Mouse (Mus musculus) ES-E14 (cell line): Measurements from ENCODE around the gene Calcr. TPM values are rescaled to one million over a fixed set of nuclear protein-coding genes. Genes with fewer than 3 reads are reported as not detected.

Source experiments
- DNase-seq: peaks from one replicate; pipeline ENCODE4 v3.0.0-alpha.2; 2013; ENCODE audit warnings: low read depth, low spot score
- H3K27ac ChIP-seq: 2 replicates; pipeline ENCODE4 v1.5.1; 2012; ENCODE audit warnings: low read depth, mild to moderate bottlenecking, low read length, moderate library complexity, mixed read lengths; ENCODE audit not compliant: poor library complexity, insufficient read depth, severe bottlenecking
- H3K36me3 ChIP-seq: 2 replicates; pipeline ENCODE4 v1.6.1; 2012; ENCODE audit warnings: mild to moderate bottlenecking, low read length, moderate library complexity, mixed read lengths; ENCODE audit not compliant: control insufficient read depth, poor library complexity, insufficient read depth, severe bottlenecking
- H3K4me1 ChIP-seq, 2 experiments: fragments of 150-350 bp in 1 of 2; sonication (generic) in 1 of 2; 2 replicates each; pipeline ENCODE4 v1.6.1; 2012; ENCODE audit warnings: low read length in 2 of 2, mild to moderate bottlenecking in 1 of 2, mixed read lengths in 1 of 2; ENCODE audit not compliant: control insufficient read depth in 2 of 2, insufficient read depth in 2 of 2, poor library complexity in 1 of 2
- H3K4me3 ChIP-seq, 2 experiments: fragments of 150-350 bp in 1 of 2; sonication (generic) in 1 of 2; 2 replicates each; pipeline ENCODE4 v1.5.1; 2012; ENCODE audit warnings: low read length in 2 of 2, low read depth in 1 of 2, mild to moderate bottlenecking in 1 of 2, mixed read lengths in 1 of 2; ENCODE audit not compliant: insufficient read depth in 1 of 2, poor library complexity in 1 of 2, severe bottlenecking in 1 of 2
- H3K9ac ChIP-seq: 2 replicates; pipeline ENCODE4 v1.6.1; 2012; ENCODE audit warnings: low read depth, mild to moderate bottlenecking, low read length, mixed read lengths; ENCODE audit not compliant: poor library complexity, insufficient read depth, severe bottlenecking
- H3K9me3 ChIP-seq: fragments of 150-350 bp; sonication (generic); 2 replicates; pipeline ENCODE4 v1.6.1; 2012; ENCODE audit warnings: low read depth, mild to moderate bottlenecking, low read length; ENCODE audit not compliant: control insufficient read depth, insufficient read depth
- CHD2 ChIP-seq: IDR thresholded peaks from 2 replicates; pipeline ENCODE4 v1.6.1; 2014; ENCODE audit warnings: mild to moderate bottlenecking, low read depth, low read length, inconsistent platforms
- HCFC1 ChIP-seq: IDR thresholded peaks from 2 replicates; pipeline ENCODE4 v1.6.1; 2012; ENCODE audit warnings: low read length, inconsistent platforms, borderline replicate concordance; ENCODE audit not compliant: insufficient read depth
- MAFK ChIP-seq: IDR thresholded peaks from 2 replicates; pipeline ENCODE4 v1.6.1; 2014; ENCODE audit warnings: mild to moderate bottlenecking, low read depth, low read length, inconsistent platforms; ENCODE audit not compliant: insufficient read depth
- ZC3H11A ChIP-seq: IDR thresholded peaks from 2 replicates; pipeline ENCODE4 v1.6.1; 2012; ENCODE audit warnings: low read depth, mild to moderate bottlenecking, inconsistent platforms, low read length, borderline replicate concordance
- ZNF384 ChIP-seq: IDR thresholded peaks from 2 replicates; pipeline ENCODE4 v1.6.1; 2012; ENCODE audit warnings: low read depth, low read length, inconsistent platforms
- in situ Hi-C, 2 experiments: fragments of 600-800 bp; cut with MboI; formaldehyde crosslinking; loops; one replicate each; pipeline ENCODE4 v1.15.1; 2025; ENCODE audit warnings: low sequenced_read_pairs in 2 of 2, inconsistent platforms in 1 of 2; ENCODE audit not compliant: unreplicated experiment in 2 of 2
- total RNA-seq: library from RNA; depleted of rRNA; stranded (reverse); fragments of 300-350 nt; gene quantifications from 2 replicates; pipeline ENCODE4 v1.2.3, GENCODE M21; 2012

Gene Calcr
- total RNA-seq, 1 experiment: 0.85 TPM

DNA sequence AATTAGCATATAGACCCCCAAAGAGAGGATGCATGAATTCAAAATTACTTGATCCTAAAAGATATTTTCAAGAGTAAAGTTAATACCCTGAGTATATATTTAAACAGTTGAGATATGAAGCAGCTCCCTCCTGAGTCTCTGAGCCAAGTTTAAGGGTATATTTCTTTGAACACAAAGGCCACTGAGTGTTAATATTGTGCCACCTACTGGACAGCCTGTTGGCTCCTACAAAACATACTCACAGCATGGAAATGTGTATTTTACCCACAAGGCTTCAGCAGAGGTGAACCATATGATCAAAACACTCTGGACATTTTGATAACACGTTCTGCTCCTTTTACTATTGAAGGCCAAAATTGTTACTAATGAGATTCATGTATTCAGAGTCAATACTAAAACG is 19.0 kb downstream of the Calcr start:
- no peak for DNase-seq
- Histone ChIP-seq H3K9ac (no peak overlapping the region), H3K9me3 (no peaks in the 10 kb centered on the region), H3K4me1 (no peaks in the 10 kb centered on the region), H3K4me3 (no peak overlapping the region), H3K27ac (no peak overlapping the region), H3K36me3 (no peaks in the 10 kb centered on the region)
- TF ChIP-seq ZC3H11A (peak; percentile 79), ZNF384 (no peak)
- in situ Hi-C loops: loop anchor here in 1 of 2 experiments (25.0 kb wide), 1 partner anchor 233 kb away; no protein-coding TSS in a partner anchor

DNA sequence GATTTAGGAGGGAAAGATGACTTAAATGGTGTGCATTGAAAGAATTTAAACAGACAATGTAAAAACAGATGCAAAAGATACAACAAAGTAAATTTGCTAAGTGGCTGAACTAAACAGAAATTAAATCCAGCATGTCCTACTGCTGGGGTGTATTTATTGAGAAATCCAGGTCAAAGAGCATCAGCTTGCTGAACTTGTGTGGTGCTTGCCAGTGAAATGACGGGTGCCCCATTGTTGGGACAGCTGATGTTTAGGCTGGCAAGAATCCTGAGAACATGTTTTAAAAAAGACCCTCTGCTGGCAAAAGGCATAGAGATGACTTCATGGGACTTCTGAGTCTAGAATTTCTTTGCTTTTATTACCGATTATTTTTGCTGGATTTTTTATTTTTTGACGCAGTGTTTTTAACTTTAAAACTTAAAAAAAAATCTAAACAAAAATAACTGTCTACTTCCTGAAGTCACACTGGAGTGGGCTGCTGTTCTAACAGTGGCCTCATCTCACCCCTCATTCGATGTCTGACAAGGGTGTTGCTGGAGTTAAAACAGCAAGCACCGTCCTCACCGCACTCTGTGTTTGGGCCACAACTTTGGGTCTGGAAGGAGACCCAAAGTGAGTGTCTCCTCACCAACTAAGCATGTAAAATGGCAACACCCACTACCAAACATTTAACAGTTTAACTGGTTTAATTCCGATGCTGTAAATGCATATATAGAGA is 22.4 kb downstream of the Calcr start:
- no peak for DNase-seq
- H3K9me3 ChIP-seq: no peaks in the 10 kb centered on the region
- TF ChIP-seq MAFK: no peak
- H3K36me3 ChIP-seq: no peaks in the 10 kb centered on the region
- H3K9ac ChIP-seq: no peak overlapping the region
- no peak overlapping the region for H3K27ac ChIP-seq
- H3K4me1 ChIP-seq: no peaks in the 10 kb centered on the region
- in situ Hi-C loops: loop anchor here in 1 of 2 experiments (25.0 kb wide), 1 partner anchor 230 kb away; no protein-coding TSS in a partner anchor
- no peak overlapping the region for H3K4me3 ChIP-seq

DNA sequence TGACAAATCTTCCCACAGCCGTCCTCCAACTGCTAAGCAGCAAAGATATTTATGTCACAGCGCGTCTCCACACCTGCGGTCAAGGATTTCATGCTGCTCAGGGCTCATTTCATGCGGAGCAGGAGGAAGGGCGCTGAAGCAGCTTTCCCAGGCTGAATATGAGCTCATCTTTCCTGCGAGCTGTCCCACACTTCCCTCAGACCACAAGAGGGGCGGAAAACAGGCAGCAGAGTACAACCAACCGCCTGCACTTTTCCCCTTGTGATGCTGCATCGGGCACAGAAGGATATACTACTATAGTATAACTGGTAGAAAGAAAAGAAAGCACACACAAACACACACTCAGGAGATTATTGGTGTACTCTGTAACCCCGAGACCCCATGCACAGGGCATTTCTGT is 23.2 kb downstream of the Calcr start:
- Histone ChIP-seq H3K4me1 (no peaks in the 10 kb centered on the region), H3K9ac (0 out of 2 replicates have a peak overlapping the region, but pooled peaks have one; percentile 35), H3K36me3 (no peaks in the 10 kb centered on the region), H3K27ac (no peak overlapping the region), H3K9me3 (no peaks in the 10 kb centered on the region), H3K4me3 (peak overlapping the region; percentile 43 to 47; a peak in 2 of 4 replicates)
- no peak for DNase-seq
- TF ChIP-seq CHD2 (no peak), ZNF384 (no peak)
- in situ Hi-C loops: loop anchor here in 1 of 2 experiments (25.0 kb wide), 1 partner anchor 229 kb away; no protein-coding TSS in a partner anchor

DNA sequence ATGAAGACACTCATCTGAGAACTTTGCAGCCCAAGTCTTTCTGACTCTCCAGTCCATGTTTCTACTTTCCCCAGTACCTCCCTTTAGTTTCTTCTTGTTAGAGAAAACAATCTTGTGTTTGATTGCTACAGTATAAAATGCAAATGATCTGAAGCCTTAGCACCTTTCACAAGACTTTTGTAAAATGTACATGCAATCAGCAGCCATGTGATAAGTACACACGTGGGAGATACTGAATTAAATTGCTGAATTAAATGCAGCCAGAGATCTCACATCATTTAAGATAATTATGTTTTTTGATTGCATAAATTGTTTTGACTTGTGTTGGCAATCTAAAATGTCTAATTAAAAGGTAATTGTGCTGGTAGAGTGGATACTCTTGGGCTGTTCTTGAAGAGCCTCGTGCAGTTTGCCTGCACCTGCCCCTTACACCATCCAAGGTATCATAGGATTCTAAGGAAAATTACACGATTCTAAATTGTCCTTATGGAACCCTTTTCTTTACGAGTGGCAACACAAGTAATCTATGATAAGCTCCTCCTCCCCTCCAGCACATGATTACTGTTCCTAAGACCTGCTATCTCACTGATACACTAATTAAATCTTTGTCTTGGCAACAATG is 34.2 kb downstream of the Calcr start:
- DNase-seq: no peak
- Histone ChIP-seq H3K27ac (no peak overlapping the region), H3K4me3 (no peak overlapping the region), H3K4me1 (no peaks in the 10 kb centered on the region), H3K36me3 (no peaks in the 10 kb centered on the region), H3K9ac (no peak overlapping the region), H3K9me3 (no peaks in the 10 kb centered on the region)
- TF ChIP-seq ZNF384 (no peak), HCFC1 (no peak), CHD2 (no peak), ZC3H11A (no peak), MAFK (no peak)
- in situ Hi-C loops: loop anchor here in 1 of 2 experiments (25.0 kb wide), 1 partner anchor 218 kb away; no protein-coding TSS in a partner anchor
